Mouse (Mus musculus): ENCODE measurements around the gene Fig4. TPM values are rescaled to one million over a fixed set of nuclear protein-coding genes. Genes with fewer than 3 reads are reported as not detected.

Gene Fig4
- polyA plus RNA-seq, 1 experiment from 2014 or later: 53.7 TPM

GRCm38 (mm10) chr10:41260243-41261006 lies 42.6 kb downstream of the Fig4 start:
- no peak for ATAC-seq (replicated peaks; ENCODE audit: insufficient number of reproducible peaks, insufficient read depth, low FRiP score, low read depth)
- WGBS: 36% methylated on average over 8 of the region's 8 CpGs
- no peak overlapping the region for H3K4me3 ChIP-seq
- H3K36me3 ChIP-seq: peaks cover 25% of the 10 kb centered on the region
- no peaks in the 10 kb centered on the region for H3K27me3 ChIP-seq
- no peak overlapping the region for H3K4me2 ChIP-seq
- no peak overlapping the region for H3K9ac ChIP-seq
- H3K27ac ChIP-seq: no peak overlapping the region
- peaks cover 9% of the 10 kb centered on the region; the same call in 1 of the 2 replicates for H3K4me1 ChIP-seq (replicated peaks)
- H3K9me3 ChIP-seq (replicated peaks): no peaks in the 10 kb centered on the region

- Histone ChIP-seq H3K9me3 (replicated peaks) (no peaks in the 10 kb centered on the region), H3K27me3 (no peaks in the 10 kb centered on the region), H3K4me2 (no peak overlapping the region), H3K9ac (no peak overlapping the region), H3K27ac (no peak overlapping the region), H3K4me1 (replicated peaks) (peaks cover 2% of the 10 kb centered on the region; the same call in 1 of the 2 replicates), H3K36me3 (peaks cover 39% of the 10 kb centered on the region), H3K4me3 (no peak overlapping the region)
- no peak for ATAC-seq (replicated peaks; ENCODE audit: insufficient number of reproducible peaks, insufficient read depth, low FRiP score, low read depth)
- 77% methylated on average over 5 of the region's 5 CpGs for WGBS
Measured at GRCm38 (mm10) chr10:41250749-41251065, 52.4 kb downstream of the Fig4 start.

- no peaks in the 10 kb centered on the region for H3K27me3 ChIP-seq
- H3K4me2 ChIP-seq: no peak overlapping the region
- no peak overlapping the region for H3K27ac ChIP-seq
- no peak overlapping the region for H3K9ac ChIP-seq
- no peak overlapping the region for H3K4me3 ChIP-seq
- ATAC-seq (replicated peaks; ENCODE audit: insufficient number of reproducible peaks, insufficient read depth, low FRiP score, low read depth): no peak
- H3K36me3 ChIP-seq: peaks cover 35% of the 10 kb centered on the region
- H3K4me1 ChIP-seq (replicated peaks): peaks cover 8% of the 10 kb centered on the region; the same call in 1 of the 2 replicates
- H3K9me3 ChIP-seq (replicated peaks): no peaks in the 10 kb centered on the region
- WGBS: 71% methylated on average over 8 of the region's 8 CpGs
Measured at GRCm38 (mm10) chr10:41250045-41250748, 52.9 kb downstream of the Fig4 start.

- WGBS: 75% methylated on average over 8 of the region's 8 CpGs
- ATAC-seq (replicated peaks; ENCODE audit: insufficient number of reproducible peaks, insufficient read depth, low FRiP score, low read depth): no peak
- Histone ChIP-seq H3K4me3 (no peak overlapping the region), H3K9ac (no peak overlapping the region), H3K27me3 (no peaks in the 10 kb centered on the region), H3K4me1 (replicated peaks) (peaks cover 8% of the 10 kb centered on the region; the same call in 1 of the 2 replicates), H3K27ac (no peak overlapping the region), H3K36me3 (peaks cover 31% of the 10 kb centered on the region), H3K4me2 (no peak overlapping the region), H3K9me3 (replicated peaks) (no peaks in the 10 kb centered on the region)
Measured at GRCm38 (mm10) chr10:41249006-41249659, 53.9 kb downstream of the Fig4 start.

- no peaks in the 10 kb centered on the region for H3K9me3 ChIP-seq (replicated peaks)
- no peaks in the 10 kb centered on the region for H3K27me3 ChIP-seq
- no peak; the same call in 1 of the 2 replicates for ATAC-seq (replicated peaks; ENCODE audit: insufficient number of reproducible peaks, insufficient read depth, low FRiP score, low read depth)
- H3K9ac ChIP-seq: no peak overlapping the region
- H3K27ac ChIP-seq: no peak overlapping the region
- WGBS: 77% methylated on average over 5 of the region's 5 CpGs
- H3K4me2 ChIP-seq: no peak overlapping the region
- no peak overlapping the region for H3K4me3 ChIP-seq
- peaks cover 8% of the 10 kb centered on the region; the same call in 1 of the 2 replicates for H3K4me1 ChIP-seq (replicated peaks)
- H3K36me3 ChIP-seq: peaks cover 32% of the 10 kb centered on the region
Measured at GRCm38 (mm10) chr10:41247800-41248473, 55.1 kb downstream of the Fig4 start.

- H3K27ac ChIP-seq: no peak overlapping the region
- peaks cover 8% of the 10 kb centered on the region; the same call in 1 of the 2 replicates for H3K4me1 ChIP-seq (replicated peaks)
- no peaks in the 10 kb centered on the region for H3K9me3 ChIP-seq (replicated peaks)
- peaks cover 22% of the 10 kb centered on the region for H3K36me3 ChIP-seq
- H3K4me3 ChIP-seq: no peak overlapping the region
- H3K27me3 ChIP-seq: no peaks in the 10 kb centered on the region
- H3K4me2 ChIP-seq: no peak overlapping the region
- H3K9ac ChIP-seq: no peak overlapping the region
- no peak for ATAC-seq (replicated peaks; ENCODE audit: insufficient number of reproducible peaks, insufficient read depth, low FRiP score, low read depth)
- 71% methylated on average over 5 of the region's 5 CpGs for WGBS
Measured at GRCm38 (mm10) chr10:41246111-41246510, 56.9 kb downstream of the Fig4 start.

- 84% methylated on average over 6 of the region's 6 CpGs for WGBS
- Histone ChIP-seq H3K4me1 (replicated peaks) (peaks cover 8% of the 10 kb centered on the region; the same call in 1 of the 2 replicates), H3K4me2 (no peak overlapping the region)
Measured at GRCm38 (mm10) chr10:41245477-41245876, 57.6 kb downstream of the Fig4 start.

GRCm38 (mm10) chr10:41245028-41245427 lies 58.0 kb downstream of the Fig4 start:
- no peak for ATAC-seq (replicated peaks; ENCODE audit: insufficient number of reproducible peaks, insufficient read depth, low FRiP score, low read depth)
- no peak overlapping the region for H3K27ac ChIP-seq
- peaks cover 13% of the 10 kb centered on the region for H3K36me3 ChIP-seq
- WGBS: 80% methylated on average over 6 of the region's 6 CpGs
- H3K4me1 ChIP-seq (replicated peaks): peaks cover 8% of the 10 kb centered on the region; the same call in 1 of the 2 replicates
- H3K4me2 ChIP-seq: no peak overlapping the region
- H3K9me3 ChIP-seq (replicated peaks): no peaks in the 10 kb centered on the region
- no peak overlapping the region for H3K4me3 ChIP-seq
- no peak overlapping the region for H3K9ac ChIP-seq
- H3K27me3 ChIP-seq: no peaks in the 10 kb centered on the region

More at GRCm38 (mm10) chr10:41245477-41245876, 57.6 kb downstream of the Fig4 start:
- Histone ChIP-seq H3K27ac (no peak overlapping the region), H3K9ac (no peak overlapping the region), H3K36me3 (peaks cover 16% of the 10 kb centered on the region), H3K4me3 (no peak overlapping the region), H3K27me3 (no peaks in the 10 kb centered on the region), H3K9me3 (replicated peaks) (no peaks in the 10 kb centered on the region)
- ATAC-seq (replicated peaks; ENCODE audit: insufficient number of reproducible peaks, insufficient read depth, low FRiP score, low read depth): peak; percentile 62

GRCm38 (mm10) chr10:41243930-41244329 lies 59.1 kb downstream of the Fig4 start:
- WGBS: 92% methylated on average over 6 of the region's 6 CpGs
- Histone ChIP-seq H3K27ac (no peak overlapping the region), H3K4me3 (no peak overlapping the region), H3K9ac (no peak overlapping the region), H3K4me1 (replicated peaks) (peaks cover 8% of the 10 kb centered on the region; the same call in 1 of the 2 replicates), H3K36me3 (peaks cover 14% of the 10 kb centered on the region), H3K4me2 (no peak overlapping the region), H3K27me3 (no peaks in the 10 kb centered on the region), H3K9me3 (replicated peaks) (no peaks in the 10 kb centered on the region)
- ATAC-seq (replicated peaks; ENCODE audit: insufficient number of reproducible peaks, insufficient read depth, low FRiP score, low read depth): no peak

GRCm38 (mm10) chr10:41241558-41242242 lies 61.4 kb downstream of the Fig4 start:
- no peaks in the 10 kb centered on the region for H3K9me3 ChIP-seq (replicated peaks)
- H3K4me3 ChIP-seq: no peak overlapping the region
- peaks cover 14% of the 10 kb centered on the region for H3K36me3 ChIP-seq
- H3K4me1 ChIP-seq (replicated peaks): peaks cover 6% of the 10 kb centered on the region; the same call in 1 of the 2 replicates
- H3K27me3 ChIP-seq: no peaks in the 10 kb centered on the region
- H3K9ac ChIP-seq: no peak overlapping the region
- no peak overlapping the region for H3K4me2 ChIP-seq
- ATAC-seq (replicated peaks; ENCODE audit: insufficient number of reproducible peaks, insufficient read depth, low FRiP score, low read depth): no peak
- WGBS: 70% methylated on average over 6 of the region's 6 CpGs
- H3K27ac ChIP-seq: peak overlapping the region; percentile 45
